ENCODE assay signal across 7 mouse cellular contexts in genomic region chr15:96699521-96700511, GRCm38 (mm10). TPM values are rescaled to one million over a fixed set of nuclear protein-coding genes. Genes with fewer than 3 reads are reported as not detected.
DNase-seq lines count a peak whose midpoint lies in the region; ATAC-seq and TF ChIP-seq lines count a peak whose summit lies in the region.

Slc38a2 (minus strand) TSS chr15:96699730.

- WGBS in embryonic facial prominence, embryonic 12.5 days = under 1% methylated on average over 76 of the region's 76 CpGs
- under 1% methylated on average over 75 of the region's 76 CpGs for WGBS in kidney, adult 2 months
- under 1% methylated on average over 70 of the region's 76 CpGs for WGBS in limb, embryonic 11.5 days
- WGBS in midbrain, embryonic 13.5 days = under 1% methylated on average over 70 of the region's 76 CpGs

- peak; percentile 76; the same call in 1 of the 2 replicates for ATAC-seq in embryonic facial prominence, embryonic 12.5 days (ENCODE audit: insufficient number of reproducible peaks, insufficient read depth, low FRiP score, low TSS enrichment)
- ATAC-seq in limb, embryonic 11.5 days (ENCODE audit: insufficient number of reproducible peaks, low FRiP score, low TSS enrichment, low read depth) = peak; percentile 86
- ATAC-seq in midbrain, embryonic 13.5 days = peak; percentile 85

- peaks cover 18% of the 10 kb centered on the region for H3K36me3 ChIP-seq in embryonic facial prominence, embryonic 12.5 days
- H3K36me3 ChIP-seq in kidney, adult 2 months (ENCODE audit: control insufficient read depth, insufficient read depth, low read length) = peaks cover 1% of the 10 kb centered on the region; the same call in 1 of the 2 replicates
- H3K36me3 ChIP-seq in limb, embryonic 11.5 days (ENCODE audit: control insufficient read depth, insufficient read depth, low read length) = peaks cover 10% of the 10 kb centered on the region; the same call in 1 of the 2 replicates
- H3K36me3 ChIP-seq in midbrain, embryonic 13.5 days = peaks cover 24% of the 10 kb centered on the region

- peak; percentile 94 for DNase-seq in adrenal gland, postnatal 25 days
- peak; percentile 95 for DNase-seq in heart, adult 18-20 months
- DNase-seq in kidney, adult 2 months = peak; percentile 95
- DNase-seq in limb, embryonic 11.5 days (ENCODE audit: low spot score) = peak; percentile 94
- DNase-seq in spleen, adult 12 weeks (ENCODE audit: low spot score) = peak; percentile 83

- TF ChIP-seq CTCF in kidney, adult 2 months (conservative IDR thresholded peaks at IDR 0.05; ENCODE audit: insufficient read depth, insufficient read length, low read depth, low read length) = peak; percentile 31

- H3K4me1 ChIP-seq in embryonic facial prominence, embryonic 12.5 days = peaks cover 31% of the 10 kb centered on the region
- H3K4me1 ChIP-seq in kidney, adult 2 months (ENCODE audit: control insufficient read depth, insufficient read depth, low read length) = peaks cover 6% of the 10 kb centered on the region; the same call in 1 of the 2 replicates
- H3K4me1 ChIP-seq in limb, embryonic 11.5 days (ENCODE audit: control insufficient read depth, insufficient read depth, low read length) = peaks cover 15% of the 10 kb centered on the region
- H3K4me1 ChIP-seq in midbrain, embryonic 13.5 days (replicated peaks) = peaks cover 41% of the 10 kb centered on the region

- no peaks in the 10 kb centered on the region for H3K27me3 ChIP-seq in embryonic facial prominence, embryonic 12.5 days
- no peaks in the 10 kb centered on the region for H3K27me3 ChIP-seq in kidney, adult 2 months (replicated peaks; ENCODE audit: control insufficient read depth, insufficient read depth, low read length)
- H3K27me3 ChIP-seq in limb, embryonic 11.5 days (ENCODE audit: control insufficient read depth, insufficient read depth, low read length) = no peaks in the 10 kb centered on the region
- 0 out of 2 replicates have a peak, but pooled peaks cover 3% of the 10 kb centered on the region for H3K27me3 ChIP-seq in midbrain, embryonic 13.5 days

- H3K9me3 ChIP-seq in embryonic facial prominence, embryonic 12.5 days = no peaks in the 10 kb centered on the region
- H3K9me3 ChIP-seq in limb, embryonic 11.5 days (ENCODE audit: control insufficient read depth, low read length) = no peaks in the 10 kb centered on the region
- H3K9me3 ChIP-seq in midbrain, embryonic 13.5 days = no peaks in the 10 kb centered on the region

- H3K27ac ChIP-seq in embryonic facial prominence, embryonic 12.5 days = peak within 1 kb of the TSS; percentile 99
- peak within 1 kb of the TSS; percentile 96 for H3K27ac ChIP-seq in kidney, adult 2 months (ENCODE audit: insufficient read depth, low read depth, low read length)
- H3K27ac ChIP-seq in limb, embryonic 11.5 days (replicated peaks; ENCODE audit: low read depth, low read length) = peak within 1 kb of the TSS; percentile 98
- peak within 1 kb of the TSS; percentile 100 for H3K27ac ChIP-seq in midbrain, embryonic 13.5 days

- peak within 1 kb of the TSS; percentile 91 for H3K4me3 ChIP-seq in embryonic facial prominence, embryonic 12.5 days
- H3K4me3 ChIP-seq in kidney, adult 2 months (ENCODE audit: insufficient read depth, low read depth, low read length) = peak within 1 kb of the TSS; percentile 83
- peak within 1 kb of the TSS; percentile 93 for H3K4me3 ChIP-seq in limb, embryonic 11.5 days (ENCODE audit: low read depth, low read length)
- peak within 1 kb of the TSS; percentile 89 for H3K4me3 ChIP-seq in midbrain, embryonic 13.5 days (replicated peaks)

- TF ChIP-seq POLR2A in kidney, adult 2 months (IDR thresholded peaks at IDR 0.05; ENCODE audit: low read depth, low read length) = peak; percentile 93

- peak within 1 kb of the TSS; percentile 61 for H3K4me2 ChIP-seq in embryonic facial prominence, embryonic 12.5 days (replicated peaks)
- H3K4me2 ChIP-seq in limb, embryonic 11.5 days (ENCODE audit: low read depth, severe bottlenecking) = peak within 1 kb of the TSS; percentile 84
- peak within 1 kb of the TSS; percentile 76 for H3K4me2 ChIP-seq in midbrain, embryonic 13.5 days (replicated peaks)

- peak within 1 kb of the TSS; percentile 99 for H3K9ac ChIP-seq in embryonic facial prominence, embryonic 12.5 days
- peak within 1 kb of the TSS; percentile 100 for H3K9ac ChIP-seq in limb, embryonic 11.5 days (ENCODE audit: low read length)
- peak within 1 kb of the TSS; percentile 99 for H3K9ac ChIP-seq in midbrain, embryonic 13.5 days (replicated peaks)

RNA-seq across cellular contexts. Expression of gene Slc38a2, which starts in this region (rescaled TPM):
- total RNA-seq in adrenal gland, postnatal 25 days (2021) = 150 and 180 TPM in 2 replicates
- 175 and 179 TPM in 2 replicates for polyA plus RNA-seq in embryonic facial prominence, embryonic 12.5 days (2016; fragmentation: Nextera tagmentation; extraction: Ambion mirVana)
- 100 to 1,000 TPM; 194 to 206 TPM for total RNA-seq in heart, adult 18-20 months (2021)
- 24.9 and 30.0 TPM in 2 replicates for polyA plus RNA-seq in kidney, adult 2 months (2012; rRNA removed)
- 245 and 250 TPM in 2 replicates for polyA plus RNA-seq in limb, embryonic 11.5 days (2014; fragmentation: Nextera tagmentation; extraction: Ambion mirVana)
- 149 and 152 TPM in 2 replicates for polyA plus RNA-seq in midbrain, embryonic 13.5 days (2015; fragmentation: Nextera tagmentation; extraction: Ambion mirVana)

Comparison
In these comparisons a context has a peak if more than half of its experiments do, and no peak if none do; other contexts are left out.
1. Peak in every context shown above with its lines: DNase-seq, ATAC-seq, H3K4me3 ChIP-seq and H3K27ac ChIP-seq.